Mouse (Mus musculus): ENCODE results near the gene Prkce.

DNA sequence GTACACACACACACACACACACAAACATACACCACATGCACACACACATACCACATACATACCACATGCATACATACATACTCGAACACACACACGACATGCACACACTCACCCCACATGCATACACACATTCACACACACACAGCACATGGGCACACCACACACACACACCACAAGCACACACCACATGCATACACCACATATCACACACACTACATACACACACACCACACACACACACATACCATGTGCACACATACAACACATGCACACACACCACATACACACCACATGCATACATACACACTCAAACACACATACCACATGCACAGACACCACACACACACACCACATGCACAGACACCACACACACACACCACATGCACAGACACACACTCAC lies 268.4 kb downstream of the Prkce start:
- no peak for TF ChIP-seq CTCF (IDR thresholded peaks at IDR 0.05; ENCODE audit: low read depth)
- no peak for TF ChIP-seq EP300 (IDR thresholded peaks at IDR 0.05; ENCODE audit: low read depth)
